Mouse (Mus musculus) limb, embryonic 11.5 days (tissue): Measurements from ENCODE around the gene Rnf8. TPM values are rescaled to one million over a fixed set of nuclear protein-coding genes. Genes with fewer than 3 reads are reported as not detected.

Experiments
- ATAC-seq: fragments of 200-750 bp; cut with Nextera tagmentation; 2 replicates; pipeline ENCODE4 v1.8.0; 2017; ENCODE audit warnings: low read depth; ENCODE audit not compliant: insufficient number of reproducible peaks, low FRiP score, low TSS enrichment
- DNase-seq: peaks from one replicate; pipeline ENCODE4 v3.0.0-alpha.2; 2015; ENCODE audit warnings: low spot score
- H3K27ac ChIP-seq: fragments of 300-500 bp; sonication (generic); replicated peaks from 2 replicates; pipeline ENCODE4 v1.5.1; 2014; ENCODE audit warnings: low read depth, mild to moderate bottlenecking, low read length
- H3K27me3 ChIP-seq: fragments of 300-500 bp; sonication (generic); 2 replicates; pipeline ENCODE4 v1.6.1; 2014; ENCODE audit warnings: mild to moderate bottlenecking, low read length, mixed read lengths; ENCODE audit not compliant: control insufficient read depth, insufficient read depth
- H3K36me3 ChIP-seq: fragments of 300-500 bp; sonication (generic); 2 replicates; pipeline ENCODE4 v1.6.1; 2014; ENCODE audit warnings: mild to moderate bottlenecking, low read length, moderate library complexity, mixed read lengths; ENCODE audit not compliant: control insufficient read depth, insufficient read depth
- H3K4me1 ChIP-seq: fragments of 300-500 bp; sonication (generic); 2 replicates; pipeline ENCODE4 v1.6.1; 2014; ENCODE audit warnings: low read length, mixed read lengths; ENCODE audit not compliant: control insufficient read depth, insufficient read depth
- H3K4me2 ChIP-seq: fragments of 300-500 bp; sonication (generic); 2 replicates; pipeline ENCODE4 v1.6.1; 2014; ENCODE audit warnings: low read depth, mild to moderate bottlenecking, moderate library complexity; ENCODE audit not compliant: severe bottlenecking
- H3K4me3 ChIP-seq: fragments of 300-500 bp; sonication (generic); 2 replicates; pipeline ENCODE4 v1.5.1; 2014; ENCODE audit warnings: low read depth, low read length
- H3K9ac ChIP-seq: fragments of 300-500 bp; sonication (generic); 2 replicates; pipeline ENCODE4 v1.6.1; 2014; ENCODE audit warnings: mild to moderate bottlenecking, low read length
- H3K9me3 ChIP-seq: fragments of 300-500 bp; sonication (generic); 2 replicates; pipeline ENCODE4 v1.6.1; 2016; ENCODE audit warnings: low read length; ENCODE audit not compliant: control insufficient read depth
- WGBS: fragments of 180-500 bp; shearing (Covaris S2); extraction: QIAGEN DNeasy Blood & Tissue Kit; methylation state at CpG from one replicate; pipeline ENCODE4 v1.1.7; 2014; 5-methylcytosine and 5-hydroxymethylcytosine counted together
- polyA plus RNA-seq: library from polyadenylated mRNA; unstranded; fragments of >200 nt; fragmentation: Nextera tagmentation; extraction: Ambion mirVana; gene quantifications from 2 replicates; pipeline ENCODE4 v1.2.1, GENCODE M21; 2014

Gene Rnf8
- polyA plus RNA-seq, 1 experiment from 2014 or later, result 116 TPM

- H3K4me2 ChIP-seq, result no peak overlapping the region
- H3K9me3 ChIP-seq, result no peaks in the 10 kb centered on the region
- no peaks in the 10 kb centered on the region for H3K36me3 ChIP-seq
- H3K4me1 ChIP-seq, result peaks cover 6% of the 10 kb centered on the region
- H3K27me3 ChIP-seq, result no peaks in the 10 kb centered on the region
- 96% methylated on average over 6 of the region's 6 CpGs for WGBS
- no peak overlapping the region for H3K9ac ChIP-seq
- no peak for ATAC-seq
- DNase-seq, result no peak
- H3K27ac ChIP-seq, result no peak overlapping the region
- H3K4me3 ChIP-seq, result no peak overlapping the region
These were observed 29.1 kb upstream of the Rnf8 start for GRCm38 (mm10) chr17:29585446-29585845.

- no peak overlapping the region for H3K27ac ChIP-seq
- H3K27me3 ChIP-seq, result no peaks in the 10 kb centered on the region
- peaks cover 6% of the 10 kb centered on the region for H3K4me1 ChIP-seq
- no peak overlapping the region for H3K4me2 ChIP-seq
- no peak for DNase-seq
- H3K36me3 ChIP-seq, result no peaks in the 10 kb centered on the region
- ATAC-seq, result no peak
- H3K9me3 ChIP-seq, result no peaks in the 10 kb centered on the region
- H3K9ac ChIP-seq, result no peak overlapping the region
- H3K4me3 ChIP-seq, result no peak overlapping the region
- 84% methylated on average over 9 of the region's 9 CpGs for WGBS
These were observed 27.7 kb upstream of the Rnf8 start for GRCm38 (mm10) chr17:29586921-29587320.

- Histone ChIP-seq H3K27ac (0 out of 2 replicates have a peak overlapping the region, but pooled peaks have one; percentile 12), H3K27me3 (no peaks in the 10 kb centered on the region), H3K4me3 (no peak overlapping the region), H3K9ac (no peak overlapping the region; the same call in 1 of the 2 replicates), H3K4me2 (no peak overlapping the region), H3K9me3 (no peaks in the 10 kb centered on the region), H3K36me3 (0 out of 2 replicates have a peak, but pooled peaks cover 2% of the 10 kb centered on the region), H3K4me1 (peaks cover 6% of the 10 kb centered on the region)
- DNase-seq, result no peak
- ATAC-seq, result no peak
- 61% methylated on average over 11 of the region's 11 CpGs for WGBS
These were observed 25.2 kb upstream of the Rnf8 start for GRCm38 (mm10) chr17:29589221-29589898.

- DNase-seq (no peak), ATAC-seq (no peak)
- no peaks in the 10 kb centered on the region for H3K4me1 ChIP-seq
- no peaks in the 10 kb centered on the region for H3K27me3 ChIP-seq
- H3K4me2 ChIP-seq, result no peak overlapping the region
- H3K9me3 ChIP-seq, result no peaks in the 10 kb centered on the region
- no peak overlapping the region for H3K4me3 ChIP-seq
- 80% methylated on average over 15 of the region's 15 CpGs for WGBS
- H3K9ac ChIP-seq, result no peak overlapping the region
- peaks cover 6% of the 10 kb centered on the region; the same call in 1 of the 2 replicates for H3K36me3 ChIP-seq
- H3K27ac ChIP-seq, result no peak overlapping the region
These were observed 18.5 kb upstream of the Rnf8 start for GRCm38 (mm10) chr17:29595891-29596770.

GRCm38 (mm10) chr17:29596771-29597132 lies 17.8 kb upstream of the Rnf8 start:
- Histone ChIP-seq H3K4me2 (no peak overlapping the region), H3K4me1 (no peaks in the 10 kb centered on the region), H3K4me3 (no peak overlapping the region), H3K27ac (no peak overlapping the region), H3K9me3 (no peaks in the 10 kb centered on the region), H3K9ac (no peak overlapping the region), H3K36me3 (peaks cover 6% of the 10 kb centered on the region; the same call in 1 of the 2 replicates), H3K27me3 (no peaks in the 10 kb centered on the region)
- WGBS, result 92% methylated on average over 13 of the region's 13 CpGs
- no peak for ATAC-seq
- no peak for DNase-seq

GRCm38 (mm10) chr17:29599051-29599450 lies 15.5 kb upstream of the Rnf8 start:
- Histone ChIP-seq H3K4me3 (no peak overlapping the region), H3K27ac (no peak overlapping the region), H3K36me3 (peaks cover 8% of the 10 kb centered on the region; the same call in 1 of the 2 replicates), H3K9ac (no peak overlapping the region), H3K4me1 (no peaks in the 10 kb centered on the region), H3K9me3 (no peaks in the 10 kb centered on the region), H3K4me2 (no peak overlapping the region), H3K27me3 (no peaks in the 10 kb centered on the region)
- no peak for ATAC-seq
- DNase-seq, result no peak
- WGBS, result 93% methylated on average over 14 of the region's 14 CpGs

- Histone ChIP-seq H3K27me3 (no peaks in the 10 kb centered on the region), H3K4me1 (no peaks in the 10 kb centered on the region), H3K4me2 (no peak overlapping the region), H3K36me3 (peaks cover 8% of the 10 kb centered on the region; the same call in 1 of the 2 replicates), H3K27ac (no peak overlapping the region), H3K9ac (no peak overlapping the region), H3K4me3 (no peak overlapping the region), H3K9me3 (no peaks in the 10 kb centered on the region)
- DNase-seq (no peak), ATAC-seq (no peak)
- 90% methylated on average over 8 of the region's 8 CpGs for WGBS
These were observed 15.1 kb upstream of the Rnf8 start for GRCm38 (mm10) chr17:29599537-29599936.

- Histone ChIP-seq H3K4me3 (no peak overlapping the region), H3K4me1 (no peaks in the 10 kb centered on the region), H3K4me2 (no peak overlapping the region), H3K36me3 (peaks cover 5% of the 10 kb centered on the region; the same call in 1 of the 2 replicates), H3K27me3 (no peaks in the 10 kb centered on the region), H3K9ac (no peak overlapping the region), H3K9me3 (no peaks in the 10 kb centered on the region), H3K27ac (no peak overlapping the region)
- ATAC-seq (no peak), DNase-seq (no peak)
- 78% methylated on average over 4 of the region's 4 CpGs for WGBS
These were observed 13.2 kb upstream of the Rnf8 start for GRCm38 (mm10) chr17:29601391-29601790.
